Mouse (Mus musculus) cortical plate, adult 2 months (tissue): ENCODE data around the gene Tmem63b.

Experiments used
- CTCF ChIP-seq: fragments of 200-500 bp; IDR thresholded peaks from 2 replicates; pipeline ENCODE4 v1.5.1; 2011; ENCODE audit warnings: mild to moderate bottlenecking, control low read depth, low read length; ENCODE audit not compliant: insufficient read depth; ENCODE audit errors: extremely low read depth
- POLR2A ChIP-seq: fragments of 200-500 bp; IDR thresholded peaks from 2 replicates; pipeline ENCODE4 v1.6.1; 2011; ENCODE audit warnings: mild to moderate bottlenecking, low read length, control low read depth; ENCODE audit not compliant: insufficient read depth; ENCODE audit errors: extremely low read depth

GRCm38 (mm10) chr17:45723732-45724573, 37.2 kb upstream of the Tmem63b start:
- TF ChIP-seq POLR2A: peak; percentile 59
- peak; percentile 99 for TF ChIP-seq CTCF
